Mouse (Mus musculus): Measurements from ENCODE around the gene Apof. TPM values are rescaled to one million over a fixed set of nuclear protein-coding genes. Genes with fewer than 3 reads are reported as not detected.
A peak's percentile ranks its signal among the peaks of the same experiment; 100 is the strongest.

Gene Apof
- 0.15 and 0.67 TPM in 2 replicates for polyA plus RNA-seq (2015; fragmentation: Nextera tagmentation; extraction: Ambion mirVana)

DNA sequence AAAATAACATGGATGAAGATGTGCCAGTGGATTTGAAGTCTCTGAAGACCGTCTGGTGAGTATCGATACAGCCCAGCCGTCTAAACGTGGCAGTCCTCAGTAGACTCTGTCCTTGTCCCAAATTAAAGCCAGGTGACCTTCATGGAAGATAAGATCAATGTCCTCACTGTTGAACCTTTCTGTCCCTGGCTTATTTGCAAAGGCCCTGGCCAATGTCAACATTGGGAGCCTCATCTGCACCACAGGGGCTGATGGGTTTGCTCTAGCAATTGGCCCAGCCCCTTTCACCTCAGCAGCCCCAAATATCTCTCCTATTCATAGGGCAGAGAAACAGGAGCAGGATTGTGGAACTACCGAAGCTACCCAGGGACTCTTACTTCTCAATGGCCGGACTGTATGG is at the start of gene Apof:
Gene Apof, plus strand, starts transcription at position 301 of the 400 bp plus-strand sequence.
- Histone ChIP-seq H3K27me3 (no peaks in the 10 kb centered on the region), H3K9me3 (no peaks in the 10 kb centered on the region), H3K4me3 (0 out of 2 replicates have a peak within 1 kb of the TSS, but pooled peaks have one; percentile 72), H3K4me1 (peaks cover 14% of the 10 kb centered on the region; the same call in 1 of the 2 replicates), H3K27ac (no peak within 1 kb of the TSS), H3K4me2 (no peak within 1 kb of the TSS), H3K9ac (no peak within 1 kb of the TSS), H3K36me3 (no peaks in the 10 kb centered on the region)
- 61% methylated on average over 6 of the region's 6 CpGs for WGBS
- no peak for ATAC-seq (ENCODE audit: borderline replicate concordance, extremely low read depth, low FRiP score, low TSS enrichment)

- no peak overlapping the region for H3K4me3 ChIP-seq
- no peak overlapping the region for H3K27ac ChIP-seq
- H3K9me3 ChIP-seq: no peaks in the 10 kb centered on the region
- ATAC-seq (ENCODE audit: borderline replicate concordance, extremely low read depth, low FRiP score, low TSS enrichment): no peak
- H3K36me3 ChIP-seq: no peaks in the 10 kb centered on the region
- H3K9ac ChIP-seq: no peak overlapping the region
- H3K4me1 ChIP-seq: 0 out of 2 replicates have a peak, but pooled peaks cover 2% of the 10 kb centered on the region
- WGBS: 52% methylated on average over 16 of the region's 16 CpGs
- H3K4me2 ChIP-seq: no peak overlapping the region
- no peaks in the 10 kb centered on the region for H3K27me3 ChIP-seq
These were observed 46.8 kb upstream of the Apof start for GRCm38 (mm10) chr10:128221533-128222286.

DNA sequence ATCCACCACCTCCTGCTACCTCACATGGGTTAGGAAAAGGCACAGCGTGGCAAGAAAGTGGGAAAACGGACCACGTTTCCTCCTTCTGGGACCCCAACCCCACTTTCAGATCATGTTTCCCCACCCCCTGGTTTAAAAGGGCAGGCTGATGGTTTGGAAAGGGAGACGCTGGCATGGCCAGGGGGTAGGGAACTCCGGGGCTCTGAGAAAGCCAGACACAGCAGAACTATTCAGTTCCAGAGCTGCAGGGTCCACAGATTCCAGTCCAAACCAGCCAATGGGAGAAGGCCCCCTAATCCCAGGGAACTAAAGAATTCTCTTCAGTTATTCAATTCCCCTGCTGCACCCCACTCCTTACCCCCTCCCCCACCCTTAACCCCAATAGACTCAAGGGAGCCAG is 43.4 kb upstream of the Apof start:
- no peak overlapping the region for H3K9ac ChIP-seq
- no peaks in the 10 kb centered on the region for H3K9me3 ChIP-seq
- H3K27me3 ChIP-seq: no peaks in the 10 kb centered on the region
- H3K27ac ChIP-seq: no peak overlapping the region
- no peak overlapping the region for H3K4me2 ChIP-seq
- 52% methylated on average over 5 of the region's 5 CpGs for WGBS
- no peaks in the 10 kb centered on the region for H3K36me3 ChIP-seq
- ATAC-seq (ENCODE audit: borderline replicate concordance, extremely low read depth, low FRiP score, low TSS enrichment): no peak
- H3K4me1 ChIP-seq: 0 out of 2 replicates have a peak, but pooled peaks cover 2% of the 10 kb centered on the region
- no peak overlapping the region for H3K4me3 ChIP-seq

DNA sequence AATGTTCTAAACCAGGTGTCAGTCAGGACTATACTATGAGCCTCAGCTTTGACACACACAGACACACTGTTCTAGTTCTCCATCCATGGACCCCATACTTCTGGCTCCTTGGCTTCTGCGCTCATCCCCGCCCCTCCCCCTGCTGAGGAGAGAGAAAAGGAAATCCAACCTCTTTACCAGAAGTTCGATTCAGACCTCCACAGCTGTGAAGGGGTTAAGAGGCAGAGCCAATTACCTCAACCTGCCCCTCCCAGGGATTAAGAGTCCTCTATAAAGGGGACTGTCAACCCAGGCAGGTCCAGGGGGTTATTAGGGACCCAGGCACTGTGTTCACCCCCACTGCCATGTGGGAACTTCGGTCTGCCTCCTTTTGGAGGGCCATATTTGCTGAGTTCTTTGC is 42.9 kb upstream of the Apof start, which contains the start of gene Mip:
Gene Mip, plus strand, starts transcription at position 301 of the 400 bp plus-strand sequence.
- Histone ChIP-seq H3K36me3 (no peaks in the 10 kb centered on the region), H3K9me3 (no peaks in the 10 kb centered on the region), H3K27me3 (no peaks in the 10 kb centered on the region), H3K4me1 (0 out of 2 replicates have a peak, but pooled peaks cover 2% of the 10 kb centered on the region), H3K4me3 (no peak within 1 kb of the TSS), H3K4me2 (no peak within 1 kb of the TSS), H3K9ac (no peak within 1 kb of the TSS), H3K27ac (no peak within 1 kb of the TSS)
- WGBS: 54% methylated on average over 4 of the region's 4 CpGs
- ATAC-seq (ENCODE audit: borderline replicate concordance, extremely low read depth, low FRiP score, low TSS enrichment): no peak; the same call in 1 of the 2 replicates

DNA sequence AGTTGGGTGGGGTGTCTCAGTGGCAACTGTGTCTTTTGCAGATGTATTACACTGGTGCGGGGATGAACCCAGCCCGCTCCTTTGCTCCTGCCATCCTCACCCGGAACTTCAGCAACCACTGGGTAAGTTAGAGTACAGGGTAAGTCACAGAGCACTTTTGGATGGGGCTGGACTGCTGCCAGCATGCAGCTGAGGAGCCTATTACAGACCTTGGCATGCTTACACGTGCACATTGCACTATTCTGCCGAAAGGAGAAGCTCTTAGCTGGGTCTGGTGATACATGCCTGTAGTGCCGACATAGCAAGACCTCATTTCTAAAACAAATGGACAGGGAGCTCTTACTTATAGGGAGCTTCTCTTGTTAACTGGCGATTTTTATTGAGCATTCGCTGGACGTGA is 40.9 kb upstream of the Apof start:
- no peak overlapping the region for H3K4me3 ChIP-seq
- H3K27ac ChIP-seq: no peak overlapping the region
- no peaks in the 10 kb centered on the region for H3K36me3 ChIP-seq
- H3K4me2 ChIP-seq: no peak overlapping the region
- ATAC-seq (ENCODE audit: borderline replicate concordance, extremely low read depth, low FRiP score, low TSS enrichment): no peak
- no peaks in the 10 kb centered on the region for H3K27me3 ChIP-seq
- H3K4me1 ChIP-seq: peaks cover 7% of the 10 kb centered on the region
- WGBS: 68% methylated on average over 9 of the region's 9 CpGs
- H3K9me3 ChIP-seq: no peaks in the 10 kb centered on the region
- no peak overlapping the region for H3K9ac ChIP-seq

DNA sequence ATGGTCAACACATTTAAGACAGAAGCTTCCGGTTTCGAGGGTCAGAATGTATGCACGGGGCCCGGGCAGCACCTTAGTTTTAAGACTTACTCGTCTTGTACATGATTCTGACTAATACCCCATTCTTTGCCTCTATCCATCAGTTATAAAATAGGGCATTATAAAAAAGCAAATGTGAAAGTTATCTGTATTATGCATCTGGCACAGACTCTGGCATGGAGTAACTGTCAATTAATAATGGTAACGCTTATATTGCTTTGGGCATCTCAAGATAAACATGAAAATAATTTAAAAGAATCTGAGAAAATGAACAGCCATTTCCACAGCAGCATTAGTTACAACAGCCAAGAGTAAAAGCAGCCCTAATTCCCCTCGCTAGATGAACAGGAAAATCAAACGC is 40.5 kb upstream of the Apof start:
- H3K4me3 ChIP-seq: no peak overlapping the region
- H3K9ac ChIP-seq: no peak overlapping the region
- no peak overlapping the region for H3K4me2 ChIP-seq
- H3K27me3 ChIP-seq: no peaks in the 10 kb centered on the region
- no peaks in the 10 kb centered on the region for H3K9me3 ChIP-seq
- peaks cover 10% of the 10 kb centered on the region for H3K4me1 ChIP-seq
- ATAC-seq (ENCODE audit: borderline replicate concordance, extremely low read depth, low FRiP score, low TSS enrichment): no peak
- H3K36me3 ChIP-seq: no peaks in the 10 kb centered on the region
- WGBS: 86% methylated on average over 8 of the region's 8 CpGs
- H3K27ac ChIP-seq: no peak overlapping the region

DNA sequence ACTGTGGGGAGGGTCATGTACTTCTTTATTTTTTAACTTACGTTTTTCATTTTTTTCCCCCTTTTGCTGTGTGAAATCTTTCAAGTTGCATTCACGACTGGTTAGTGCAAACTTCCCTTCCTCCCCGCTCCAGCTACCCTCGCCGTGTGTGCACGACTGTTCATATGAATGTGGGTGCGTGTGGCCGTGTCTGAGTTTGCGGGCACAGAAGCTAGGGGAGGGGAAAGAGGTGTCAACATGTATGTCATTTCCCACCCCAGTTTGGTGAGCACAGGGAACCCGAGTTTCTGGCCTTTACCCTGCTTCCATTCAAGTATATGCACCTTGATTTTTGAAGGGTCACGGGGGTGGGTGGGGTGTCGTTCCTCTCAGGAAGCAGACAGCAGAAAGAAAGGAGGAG is 37.9 kb upstream of the Apof start:
- H3K27me3 ChIP-seq: no peaks in the 10 kb centered on the region
- H3K4me2 ChIP-seq: no peak overlapping the region
- H3K4me1 ChIP-seq: peaks cover 14% of the 10 kb centered on the region
- no peak for ATAC-seq (ENCODE audit: borderline replicate concordance, extremely low read depth, low FRiP score, low TSS enrichment)
- no peak overlapping the region for H3K4me3 ChIP-seq
- WGBS: 72% methylated on average over 12 of the region's 12 CpGs
- H3K27ac ChIP-seq: no peak overlapping the region
- H3K36me3 ChIP-seq: 0 out of 2 replicates have a peak, but pooled peaks cover 3% of the 10 kb centered on the region
- no peaks in the 10 kb centered on the region for H3K9me3 ChIP-seq
- no peak overlapping the region for H3K9ac ChIP-seq

DNA sequence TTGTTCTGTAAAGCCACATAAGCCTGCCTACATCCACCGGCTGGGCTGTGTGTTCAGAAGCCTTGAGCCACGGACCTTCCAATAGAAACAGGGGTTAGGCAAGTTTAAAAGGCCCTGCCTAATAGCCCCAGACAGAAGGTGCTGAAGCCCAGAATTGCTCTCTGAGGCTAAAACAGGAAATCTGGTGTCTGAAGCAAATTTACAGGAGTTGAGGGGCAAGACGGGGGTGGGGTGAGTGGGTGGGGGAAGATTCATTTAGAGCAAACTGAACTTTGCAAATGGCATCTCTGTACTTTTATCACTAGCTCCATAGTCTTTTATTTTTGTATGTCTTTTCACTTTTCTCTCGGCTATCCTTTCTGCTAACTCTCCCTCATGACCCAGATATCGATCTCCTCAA is 37.3 kb upstream of the Apof start:
- peak overlapping the region; percentile 69 for H3K4me3 ChIP-seq
- no peak for ATAC-seq (ENCODE audit: borderline replicate concordance, extremely low read depth, low FRiP score, low TSS enrichment)
- no peaks in the 10 kb centered on the region for H3K9me3 ChIP-seq
- H3K4me1 ChIP-seq: peaks cover 14% of the 10 kb centered on the region
- H3K9ac ChIP-seq: peak overlapping the region; percentile 69; the same call in 1 of the 2 replicates
- H3K36me3 ChIP-seq: 0 out of 2 replicates have a peak, but pooled peaks cover 3% of the 10 kb centered on the region
- 9% methylated on average over 5 of the region's 5 CpGs for WGBS
- H3K4me2 ChIP-seq: peak overlapping the region; percentile 64
- no peaks in the 10 kb centered on the region for H3K27me3 ChIP-seq
- peak overlapping the region; percentile 96 for H3K27ac ChIP-seq

GRCm38 (mm10) chr10:128231697-128232419 is 36.6 kb upstream of the Apof start, which contains the start of gene Timeless:
Gene Timeless, plus strand, starts transcription at chr10:128232065.
- ATAC-seq (ENCODE audit: borderline replicate concordance, extremely low read depth, low FRiP score, low TSS enrichment): peak; percentile 93
- Histone ChIP-seq H3K9ac (peak within 1 kb of the TSS; percentile 69), H3K27ac (peak within 1 kb of the TSS; percentile 96), H3K9me3 (no peaks in the 10 kb centered on the region), H3K4me3 (peak within 1 kb of the TSS; percentile 69), H3K4me1 (peaks cover 14% of the 10 kb centered on the region), H3K4me2 (peak within 1 kb of the TSS; percentile 64), H3K27me3 (no peaks in the 10 kb centered on the region), H3K36me3 (0 out of 2 replicates have a peak, but pooled peaks cover 3% of the 10 kb centered on the region)
- WGBS: under 1% methylated on average over 49 of the region's 58 CpGs

- Histone ChIP-seq H3K36me3 (0 out of 2 replicates have a peak, but pooled peaks cover 3% of the 10 kb centered on the region), H3K9me3 (no peaks in the 10 kb centered on the region), H3K4me3 (peak overlapping the region; percentile 69), H3K27me3 (no peaks in the 10 kb centered on the region), H3K9ac (peak overlapping the region; percentile 69), H3K27ac (peak overlapping the region; percentile 96), H3K4me1 (peaks cover 14% of the 10 kb centered on the region), H3K4me2 (peak overlapping the region; percentile 64)
- ATAC-seq (ENCODE audit: borderline replicate concordance, extremely low read depth, low FRiP score, low TSS enrichment): peak; percentile 41; the same call in 1 of the 2 replicates
- under 1% methylated on average over 14 of the region's 14 CpGs for WGBS
These were observed 36.0 kb upstream of the Apof start for GRCm38 (mm10) chr10:128232420-128232985.

- 71% methylated on average over 4 of the region's 4 CpGs for WGBS
- no peak for ATAC-seq (ENCODE audit: borderline replicate concordance, extremely low read depth, low FRiP score, low TSS enrichment)
- H3K9ac ChIP-seq: no peak overlapping the region
These were observed 32.1 kb upstream of the Apof start for GRCm38 (mm10) chr10:128236321-128236720.

More at GRCm38 (mm10) chr10:128236321-128236720, 32.1 kb upstream of the Apof start:
- Histone ChIP-seq H3K4me2 (no peak overlapping the region), H3K4me1 (peaks cover 8% of the 10 kb centered on the region), H3K4me3 (no peak overlapping the region), H3K27me3 (no peaks in the 10 kb centered on the region), H3K27ac (no peak overlapping the region), H3K9me3 (no peaks in the 10 kb centered on the region), H3K36me3 (peaks cover 21% of the 10 kb centered on the region)

Data from lung, embryonic 15.5 days (tissue).